Comparison of ENCODE assay signal across 20 mouse cellular contexts in the genomic region with DNA sequence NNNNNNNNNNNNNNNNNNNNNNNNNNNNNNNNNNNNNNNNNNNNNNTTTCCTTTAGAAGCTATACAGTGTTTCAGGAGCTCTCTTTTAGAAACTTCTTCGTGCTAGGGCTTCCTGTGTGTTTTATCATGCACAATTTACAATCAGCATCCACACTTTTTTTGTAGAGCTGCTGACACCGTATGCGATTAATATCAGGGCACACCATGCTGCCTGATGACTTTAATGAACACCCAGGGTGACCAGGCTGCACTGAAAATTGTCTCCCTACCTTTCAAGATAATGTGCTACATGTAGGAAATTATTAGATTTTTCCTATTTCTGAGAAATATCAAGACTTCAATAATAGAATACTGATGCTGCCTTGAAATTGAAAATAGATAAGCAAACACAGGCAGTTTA.
DNase-seq lines count a peak whose midpoint lies in the region; ATAC-seq and TF ChIP-seq lines count a peak whose summit lies in the region.
"Had no signal": no experiment of that assay in that cellular context is flagged by ENCODE, and none has a peak within 500 bp of the region (broad histone marks: within the 10 kb centered on the region; RNA-seq: fewer than 3 reads in every experiment).

No protein-coding gene starts in this region.

- no peak for DNase-seq in liver, embryonic 11.5 days (ENCODE audit: low spot score)
- no peak for DNase-seq in liver, embryonic 14.5 days (ENCODE audit: low read depth in 3 of 3, low spot score in 3 of 3)
- DNase-seq in layer of hippocampus, adult 8-10 months (ENCODE audit: low spot score in 2 of 2), result no peak
- no peak for DNase-seq in adrenal gland, postnatal 10 days
- DNase-seq: adrenal gland, adult 2 months; adrenal gland, postnatal 14 days; adrenal gland, postnatal 36 days; cerebellum, adult 11-12 months; cerebellum, adult 2 months; cerebellum, adult 9-10 months; cerebellum, postnatal 10 days; cerebellum, postnatal 25 days; forebrain, postnatal 0 days had no signal

- 39% methylated on average over 3 of the region's 3 CpGs for WGBS in liver, embryonic 11.5 days
- WGBS in liver, embryonic 12.5 days (ENCODE audit: insufficient replicate concordance), result 14% methylated on average over 3 of the region's 3 CpGs
- 13% methylated on average over 3 of the region's 3 CpGs for WGBS in liver, embryonic 14.5 days (ENCODE audit: insufficient replicate concordance)
- WGBS in forebrain, embryonic 13.5 days, result 52% methylated on average over 3 of the region's 3 CpGs

- H3K4me1 ChIP-seq in liver, embryonic 11.5 days (replicated peaks; ENCODE audit: control insufficient read depth, insufficient read depth, low read length), result no peaks in the 10 kb centered on the region
- peaks cover 4% of the 10 kb centered on the region; the same call in 1 of the 2 replicates for H3K4me1 ChIP-seq in liver, embryonic 12.5 days
- peaks cover 0 to 3% of the 10 kb centered on the region in 2 experiments; a peak in 1 of 4 replicates for H3K4me1 ChIP-seq in liver, embryonic 14.5 days (replicated peaks; ENCODE audit: control insufficient read depth in 2 of 2, insufficient read depth in 2 of 2, low read length in 1 of 2)
- H3K4me1 ChIP-seq in forebrain, embryonic 13.5 days, result no peaks in the 10 kb centered on the region
- H3K4me1 ChIP-seq: embryonic facial prominence, embryonic 10.5 days; embryonic facial prominence, embryonic 12.5 days; forebrain, embryonic 10.5 days; forebrain, embryonic 12.5 days; forebrain, embryonic 15.5 days had no signal

- no peaks in the 10 kb centered on the region for H3K36me3 ChIP-seq in liver, embryonic 11.5 days (ENCODE audit: control insufficient read depth, insufficient read depth, low read length)
- no peaks in the 10 kb centered on the region for H3K36me3 ChIP-seq in liver, embryonic 12.5 days
- no peaks in the 10 kb centered on the region for H3K36me3 ChIP-seq in liver, embryonic 14.5 days (replicated peaks; ENCODE audit: control insufficient read depth, insufficient read depth, low read depth)
- no peaks in the 10 kb centered on the region for H3K36me3 ChIP-seq in forebrain, embryonic 13.5 days (ENCODE audit: poor library complexity, severe bottlenecking)
- H3K36me3 ChIP-seq: embryonic facial prominence, embryonic 10.5 days; embryonic facial prominence, embryonic 12.5 days; forebrain, embryonic 10.5 days; forebrain, embryonic 12.5 days; forebrain, embryonic 15.5 days had no signal

- H3K4me3 ChIP-seq in liver, embryonic 11.5 days (ENCODE audit: low read depth, low read length), result no peak overlapping the region
- H3K4me3 ChIP-seq in liver, embryonic 12.5 days, result no peak overlapping the region
- no peak overlapping the region for H3K4me3 ChIP-seq in liver, embryonic 14.5 days (ENCODE audit: insufficient read depth in 1 of 2, low read depth in 2 of 2, low read length in 2 of 2)
- H3K4me3 ChIP-seq in forebrain, embryonic 13.5 days, result no peak overlapping the region
- H3K4me3 ChIP-seq: embryonic facial prominence, embryonic 10.5 days; embryonic facial prominence, embryonic 12.5 days; forebrain, embryonic 10.5 days; forebrain, embryonic 12.5 days; forebrain, embryonic 15.5 days had no signal

- no peaks in the 10 kb centered on the region for H3K27me3 ChIP-seq in liver, embryonic 11.5 days (replicated peaks; ENCODE audit: control insufficient read depth, insufficient read depth, low read length)
- no peaks in the 10 kb centered on the region for H3K27me3 ChIP-seq in liver, embryonic 12.5 days (replicated peaks)
- no peaks in the 10 kb centered on the region for H3K27me3 ChIP-seq in liver, embryonic 14.5 days (ENCODE audit: control insufficient read depth, insufficient read depth, low read length)
- no peaks in the 10 kb centered on the region for H3K27me3 ChIP-seq in forebrain, embryonic 13.5 days
- H3K27me3 ChIP-seq: embryonic facial prominence, embryonic 12.5 days; forebrain, embryonic 12.5 days; forebrain, embryonic 15.5 days had no signal

- no peaks in the 10 kb centered on the region for H3K9me3 ChIP-seq in liver, embryonic 11.5 days (ENCODE audit: control insufficient read depth, low read length)
- no peaks in the 10 kb centered on the region for H3K9me3 ChIP-seq in liver, embryonic 12.5 days (replicated peaks)
- no peaks in the 10 kb centered on the region for H3K9me3 ChIP-seq in liver, embryonic 14.5 days (ENCODE audit: control insufficient read depth, low read length)
- no peaks in the 10 kb centered on the region for H3K9me3 ChIP-seq in forebrain, embryonic 13.5 days (replicated peaks)
- H3K9me3 ChIP-seq: embryonic facial prominence, embryonic 10.5 days; embryonic facial prominence, embryonic 12.5 days; forebrain, embryonic 10.5 days; forebrain, embryonic 12.5 days; forebrain, embryonic 15.5 days had no signal

- H3K27ac ChIP-seq in liver, embryonic 11.5 days (ENCODE audit: low read depth, low read length), result no peak overlapping the region
- H3K27ac ChIP-seq in liver, embryonic 12.5 days, result no peak overlapping the region
- H3K27ac ChIP-seq in liver, embryonic 14.5 days, result no peak overlapping the region
- no peak overlapping the region for H3K27ac ChIP-seq in forebrain, embryonic 13.5 days
- H3K27ac ChIP-seq: embryonic facial prominence, embryonic 10.5 days; embryonic facial prominence, embryonic 12.5 days; forebrain, embryonic 10.5 days; forebrain, embryonic 12.5 days; forebrain, embryonic 15.5 days had no signal

- TF ChIP-seq CTCF in liver, embryonic 14.5 days (IDR thresholded peaks at IDR 0.05; ENCODE audit: low read depth), result no peak

- no peak overlapping the region for H3K9ac ChIP-seq in liver, embryonic 11.5 days (ENCODE audit: low read depth, low read length)
- H3K9ac ChIP-seq in liver, embryonic 12.5 days, result no peak overlapping the region
- H3K9ac ChIP-seq in liver, embryonic 14.5 days (replicated peaks), result no peak overlapping the region
- H3K9ac ChIP-seq in forebrain, embryonic 13.5 days, result no peak overlapping the region
- H3K9ac ChIP-seq: embryonic facial prominence, embryonic 12.5 days; forebrain, embryonic 12.5 days; forebrain, embryonic 15.5 days; forebrain, postnatal 0 days had no signal

- no peak overlapping the region for H3K4me2 ChIP-seq in liver, embryonic 11.5 days
- H3K4me2 ChIP-seq in liver, embryonic 12.5 days, result no peak overlapping the region
- H3K4me2 ChIP-seq in liver, embryonic 14.5 days (ENCODE audit: low read depth), result no peak overlapping the region
- H3K4me2 ChIP-seq in forebrain, embryonic 13.5 days, result no peak overlapping the region
- H3K4me2 ChIP-seq: embryonic facial prominence, embryonic 12.5 days; forebrain, embryonic 12.5 days; forebrain, embryonic 15.5 days had no signal

- no peak for TF ChIP-seq EP300 in liver, embryonic 14.5 days (IDR thresholded peaks at IDR 0.05; ENCODE audit: low read depth)

- ATAC-seq in liver, embryonic 11.5 days (replicated peaks; ENCODE audit: low FRiP score), result 0 out of 2 replicates have a peak, but pooled peaks have one; percentile 41
- ATAC-seq in liver, embryonic 12.5 days, result peak; percentile 51
- peak; percentile 35; the same call in 1 of the 2 replicates for ATAC-seq in liver, embryonic 14.5 days (ENCODE audit: insufficient read depth)
- no peak for ATAC-seq in forebrain, embryonic 13.5 days
- ATAC-seq: forebrain, embryonic 15.5 days; forebrain, postnatal 0 days had no signal
